Mouse (Mus musculus) ES-Bruce4 (cell line): Measurements from ENCODE around the gene Ephb1.

ENCODE experiments used
- CTCF ChIP-seq: IDR thresholded peaks from one replicate; pipeline ENCODE4 v1.8.1; 2011; ENCODE audit warnings: low read depth, low read length
- EP300 ChIP-seq: IDR thresholded peaks from 2 replicates; pipeline ENCODE4 v1.6.1; 2011; ENCODE audit warnings: low read depth, low read length; ENCODE audit not compliant: insufficient read depth
- POLR2A ChIP-seq: IDR thresholded peaks from one replicate; pipeline ENCODE4 v1.8.1; 2011; ENCODE audit warnings: low read length; ENCODE audit not compliant: insufficient read depth

DNA sequence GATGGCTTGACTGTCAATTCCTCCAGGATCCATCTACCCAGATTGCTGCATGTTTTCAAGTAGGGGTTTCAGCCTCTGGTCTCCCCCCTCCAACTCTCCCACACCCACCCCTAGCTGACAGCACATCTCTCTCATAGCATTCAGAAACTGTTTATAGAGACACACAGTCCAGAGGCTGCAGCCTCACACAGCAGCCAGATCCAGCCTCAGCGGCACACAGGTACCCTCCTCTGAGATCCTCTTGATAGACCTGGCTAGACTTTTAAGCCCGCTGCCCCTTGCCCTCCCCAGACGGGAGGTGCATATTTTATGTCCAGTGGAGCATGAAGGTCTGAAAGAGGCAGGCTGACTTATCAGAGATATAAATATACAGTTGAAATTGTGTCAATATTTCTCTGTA lies 228.0 kb downstream of the Ephb1 start:
- TF ChIP-seq EP300 (no peak), CTCF (no peak), POLR2A (no peak)
